Mouse (Mus musculus) limb, embryonic 12.5 days (tissue): ENCODE results near the gene Fam20b. TPM values are rescaled to one million over a fixed set of nuclear protein-coding genes. Genes with fewer than 3 reads are reported as not detected.

Experiments used
- ATAC-seq: fragments of 200-750 bp; cut with Nextera tagmentation; 2 replicates; pipeline ENCODE4 v1.8.0; 2017; ENCODE audit warnings: low read depth, moderate TSS enrichment; ENCODE audit not compliant: insufficient number of reproducible peaks, insufficient read depth, low FRiP score, low TSS enrichment
- H3K27ac ChIP-seq: fragments of 300-500 bp; sonication (generic); 2 replicates; pipeline ENCODE4 v1.5.1; 2016; ENCODE audit warnings: mild to moderate bottlenecking, moderate library complexity
- H3K27me3 ChIP-seq: fragments of 300-500 bp; sonication (generic); 2 replicates; pipeline ENCODE4 v1.6.1; 2016; ENCODE audit warnings: mild to moderate bottlenecking, moderate library complexity
- H3K36me3 ChIP-seq: fragments of 300-500 bp; sonication (generic); 2 replicates; pipeline ENCODE4 v1.6.1; 2016; ENCODE audit warnings: mild to moderate bottlenecking, moderate library complexity
- H3K4me1 ChIP-seq: fragments of 300-500 bp; sonication (generic); replicated peaks from 2 replicates; pipeline ENCODE4 v1.6.1; 2016
- H3K4me2 ChIP-seq: fragments of 300-500 bp; sonication (generic); 2 replicates; pipeline ENCODE4 v1.6.1; 2016; ENCODE audit warnings: mild to moderate bottlenecking, moderate library complexity
- H3K4me3 ChIP-seq: fragments of 300-500 bp; sonication (generic); replicated peaks from 2 replicates; pipeline ENCODE4 v1.5.1; 2016; ENCODE audit warnings: mild to moderate bottlenecking
- H3K9ac ChIP-seq: fragments of 300-500 bp; sonication (generic); replicated peaks from 2 replicates; pipeline ENCODE4 v1.6.1; 2016; ENCODE audit warnings: mild to moderate bottlenecking, moderate library complexity
- H3K9me3 ChIP-seq: fragments of 300-500 bp; sonication (generic); 2 replicates; pipeline ENCODE4 v1.6.1; 2016; ENCODE audit warnings: mild to moderate bottlenecking, moderate library complexity
- WGBS: fragments of 180-500 bp; shearing (Covaris S2); methylation state at CpG from one replicate; pipeline ENCODE4 v1.1.7; 2016; 5-methylcytosine and 5-hydroxymethylcytosine counted together
- polyA plus RNA-seq: library from polyadenylated mRNA; unstranded; fragments of >200 nt; fragmentation: Nextera tagmentation; extraction: Ambion mirVana; gene quantifications from 2 replicates; pipeline ENCODE4 v1.2.1, GENCODE M21; 2016

Gene Fam20b
- polyA plus RNA-seq, 1 experiment from 2014 or later: 24.3 TPM

GRCm38 (mm10) chr1:156702151-156702550, 16.7 kb downstream of the Fam20b start:
- no peak overlapping the region for H3K4me2 ChIP-seq
- no peak overlapping the region for H3K9ac ChIP-seq
- no peaks in the 10 kb centered on the region for H3K27me3 ChIP-seq
- H3K4me1 ChIP-seq: no peaks in the 10 kb centered on the region
- H3K27ac ChIP-seq: no peak overlapping the region
- H3K36me3 ChIP-seq: peaks cover 75% of the 10 kb centered on the region
- WGBS: 85% methylated on average over 7 of the region's 7 CpGs
- ATAC-seq: no peak
- H3K9me3 ChIP-seq: no peaks in the 10 kb centered on the region
- H3K4me3 ChIP-seq: no peak overlapping the region

- WGBS: 71% methylated on average over 7 of the region's 7 CpGs
- H3K36me3 ChIP-seq: peaks cover 85% of the 10 kb centered on the region
- no peaks in the 10 kb centered on the region for H3K27me3 ChIP-seq
- no peak overlapping the region for H3K4me3 ChIP-seq
- no peaks in the 10 kb centered on the region for H3K9me3 ChIP-seq
- no peak overlapping the region for H3K9ac ChIP-seq
- H3K4me1 ChIP-seq: 0 out of 2 replicates have a peak, but pooled peaks cover 5% of the 10 kb centered on the region
- no peak for ATAC-seq
- H3K4me2 ChIP-seq: no peak overlapping the region
- no peak overlapping the region for H3K27ac ChIP-seq
Measured at GRCm38 (mm10) chr1:156686025-156686661, 32.7 kb downstream of the Fam20b start.

GRCm38 (mm10) chr1:156679599-156679998, 39.3 kb downstream of the Fam20b start:
- Histone ChIP-seq H3K27me3 (no peaks in the 10 kb centered on the region), H3K36me3 (peaks cover 42% of the 10 kb centered on the region), H3K4me3 (no peak overlapping the region), H3K4me2 (no peak overlapping the region), H3K9me3 (no peaks in the 10 kb centered on the region), H3K4me1 (peaks cover under 1% of the 10 kb centered on the region; the same call in 1 of the 2 replicates), H3K9ac (no peak overlapping the region), H3K27ac (no peak overlapping the region)
- ATAC-seq: no peak
- 83% methylated on average over 9 of the region's 9 CpGs for WGBS

- WGBS: 80% methylated on average over 3 of the region's 3 CpGs
- peaks cover 20% of the 10 kb centered on the region for H3K4me1 ChIP-seq
- peaks cover 10% of the 10 kb centered on the region; the same call in 1 of the 2 replicates for H3K27me3 ChIP-seq
- H3K4me3 ChIP-seq: no peak overlapping the region
- no peak for ATAC-seq
- no peak overlapping the region for H3K4me2 ChIP-seq
- no peak overlapping the region for H3K27ac ChIP-seq
- H3K9ac ChIP-seq: no peak overlapping the region
- H3K9me3 ChIP-seq: no peaks in the 10 kb centered on the region
- peaks cover 23% of the 10 kb centered on the region for H3K36me3 ChIP-seq
Measured at GRCm38 (mm10) chr1:156677230-156677629, 41.7 kb downstream of the Fam20b start.

GRCm38 (mm10) chr1:156676596-156676995, 42.3 kb downstream of the Fam20b start:
- H3K9me3 ChIP-seq: no peaks in the 10 kb centered on the region
- no peak overlapping the region for H3K4me2 ChIP-seq
- peaks cover 10% of the 10 kb centered on the region; the same call in 1 of the 2 replicates for H3K27me3 ChIP-seq
- no peak overlapping the region for H3K27ac ChIP-seq
- peaks cover 20% of the 10 kb centered on the region for H3K36me3 ChIP-seq
- H3K4me1 ChIP-seq: peaks cover 20% of the 10 kb centered on the region
- no peak for ATAC-seq
- H3K9ac ChIP-seq: no peak overlapping the region
- WGBS: 86% methylated on average over 5 of the region's 5 CpGs
- H3K4me3 ChIP-seq: no peak overlapping the region

- 39% methylated on average over 12 of the region's 12 CpGs for WGBS
- Histone ChIP-seq H3K4me2 (no peak overlapping the region), H3K27me3 (peaks cover 10% of the 10 kb centered on the region; the same call in 1 of the 2 replicates), H3K36me3 (peaks cover 16% of the 10 kb centered on the region), H3K4me1 (peaks cover 20% of the 10 kb centered on the region), H3K9ac (no peak overlapping the region), H3K9me3 (no peaks in the 10 kb centered on the region), H3K4me3 (no peak overlapping the region), H3K27ac (no peak overlapping the region)
- no peak for ATAC-seq
Measured at GRCm38 (mm10) chr1:156676171-156676570, 42.7 kb downstream of the Fam20b start.

GRCm38 (mm10) chr1:156674195-156675000, 44.5 kb downstream of the Fam20b start, which contains the start of gene Tor3a:
Gene Tor3a, minus strand, starts transcription at chr1:156674356.
- H3K27me3 ChIP-seq: peaks cover 10% of the 10 kb centered on the region; the same call in 1 of the 2 replicates
- peaks cover under 1% of the 10 kb centered on the region; the same call in 1 of the 2 replicates for H3K36me3 ChIP-seq
- 7% methylated on average over 37 of the region's 37 CpGs for WGBS
- H3K4me1 ChIP-seq: peaks cover 26% of the 10 kb centered on the region
- peak within 1 kb of the TSS; percentile 99 for H3K4me2 ChIP-seq
- 0 out of 2 replicates have a peak within 1 kb of the TSS, but pooled peaks have one; percentile 29 for H3K27ac ChIP-seq
- peak; percentile 64; the same call in 1 of the 2 replicates for ATAC-seq
- peak within 1 kb of the TSS; percentile 66 for H3K9ac ChIP-seq
- H3K4me3 ChIP-seq: peak within 1 kb of the TSS; percentile 60
- H3K9me3 ChIP-seq: no peaks in the 10 kb centered on the region

GRCm38 (mm10) chr1:156673476-156674194, 45.3 kb downstream of the Fam20b start:
- H3K4me1 ChIP-seq: peaks cover 33% of the 10 kb centered on the region
- no peaks in the 10 kb centered on the region for H3K36me3 ChIP-seq
- no peaks in the 10 kb centered on the region for H3K9me3 ChIP-seq
- 0 out of 2 replicates have a peak overlapping the region, but pooled peaks have one; percentile 29 for H3K27ac ChIP-seq
- H3K27me3 ChIP-seq: peaks cover 10% of the 10 kb centered on the region; the same call in 1 of the 2 replicates
- 2% methylated on average over 29 of the region's 29 CpGs for WGBS
- H3K4me3 ChIP-seq: peak overlapping the region; percentile 60
- ATAC-seq: 0 out of 2 replicates have a peak, but pooled peaks have one; percentile 16
- H3K4me2 ChIP-seq: peak overlapping the region; percentile 99
- H3K9ac ChIP-seq: peak overlapping the region; percentile 66

GRCm38 (mm10) chr1:156672720-156673475, 46.0 kb downstream of the Fam20b start:
- Histone ChIP-seq H3K36me3 (no peaks in the 10 kb centered on the region), H3K4me2 (peak overlapping the region; percentile 99), H3K4me1 (peaks cover 38% of the 10 kb centered on the region), H3K4me3 (peak overlapping the region; percentile 60), H3K9ac (peak overlapping the region; percentile 66), H3K27ac (no peak overlapping the region), H3K9me3 (no peaks in the 10 kb centered on the region), H3K27me3 (peaks cover 10% of the 10 kb centered on the region; the same call in 1 of the 2 replicates)
- 7% methylated on average over 14 of the region's 14 CpGs for WGBS
- no peak for ATAC-seq

- H3K9ac ChIP-seq: no peak overlapping the region
- no peak for ATAC-seq
- H3K36me3 ChIP-seq: no peaks in the 10 kb centered on the region
- WGBS: 94% methylated on average over 3 of the region's 3 CpGs
- peaks cover 41% of the 10 kb centered on the region for H3K4me1 ChIP-seq
- H3K4me2 ChIP-seq: no peak overlapping the region
- peaks cover 10% of the 10 kb centered on the region; the same call in 1 of the 2 replicates for H3K27me3 ChIP-seq
- H3K9me3 ChIP-seq: no peaks in the 10 kb centered on the region
- no peak overlapping the region for H3K27ac ChIP-seq
- no peak overlapping the region for H3K4me3 ChIP-seq
Measured at GRCm38 (mm10) chr1:156671921-156672320, 47.0 kb downstream of the Fam20b start.
